14 mouse cellular contexts compared by ENCODE assay signal in the genomic region with DNA sequence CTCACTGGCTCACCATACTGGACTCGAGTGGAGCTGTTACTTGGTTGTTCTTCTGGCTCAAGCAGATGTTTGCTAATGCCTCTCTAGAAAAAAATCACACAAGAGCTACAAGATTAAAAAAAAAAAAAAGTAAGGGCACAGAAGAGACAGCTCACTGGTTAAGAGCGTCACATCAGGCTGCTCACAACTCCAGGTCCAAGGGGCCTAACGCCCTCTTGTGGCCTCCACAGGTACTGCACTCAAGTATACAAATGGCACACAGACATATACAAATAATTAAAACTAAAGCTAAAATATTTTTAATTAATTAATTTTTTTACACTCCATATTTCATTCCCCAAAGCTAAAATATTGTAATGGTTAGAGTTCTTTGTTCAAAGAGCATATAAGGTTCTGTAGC. TPM values are rescaled to one million over a fixed set of nuclear protein-coding genes. Genes with fewer than 3 reads are reported as not detected.
DNase-seq lines count a peak whose midpoint lies in the region; TF ChIP-seq lines count a peak whose summit lies in the region.
"Had no signal": no experiment of that assay in that cellular context is flagged by ENCODE, and none has a peak within 500 bp of the region (broad histone marks: within the 10 kb centered on the region; RNA-seq: fewer than 3 reads in every experiment).

No protein-coding gene starts in this region.

- TF ChIP-seq POLR2A in bone marrow macrophage, adult 2 months (IDR thresholded peaks at IDR 0.05; ENCODE audit: borderline replicate concordance, low read depth, low read length), result no peak

- no peak overlapping the region for H3K27ac ChIP-seq in left cerebral cortex, adult 2 months
- no peak overlapping the region for H3K27ac ChIP-seq in bone marrow macrophage, adult 2 months (ENCODE audit: insufficient read depth, low read depth, low read length)
- H3K27ac ChIP-seq: forebrain, embryonic 12.5 days; hindbrain, embryonic 15.5 days; limb, embryonic 10.5 days; macrophage had no signal

- intact Hi-C loops in left cerebral cortex, adult 2 months (cut with DNase I), result no loop called here

- H3K4me1 ChIP-seq in bone marrow macrophage, adult 2 months (ENCODE audit: control insufficient read depth, insufficient read depth, low read length), result peaks cover 12% of the 10 kb centered on the region

- peak; percentile 56 for TF ChIP-seq CTCF in left cerebral cortex, adult 2 months (IDR thresholded peaks at IDR 0.05)
- TF ChIP-seq CTCF in bone marrow macrophage, adult 2 months (IDR thresholded peaks at IDR 0.05; ENCODE audit: low read depth, low read length), result peak; percentile 48

- no peak overlapping the region for H3K4me3 ChIP-seq in left cerebral cortex, adult 2 months
- no peak overlapping the region for H3K4me3 ChIP-seq in bone marrow macrophage, adult 2 months (ENCODE audit: insufficient read depth, low read length)
- H3K4me3 ChIP-seq: forebrain, embryonic 12.5 days; hindbrain, embryonic 15.5 days; limb, embryonic 10.5 days; myocyte had no signal

- DNase-seq in left cerebral cortex, adult 2 months (ENCODE audit: extremely low spot score in 1 of 2, low spot score in 2 of 2), result no peak
- DNase-seq in left cerebral cortex, adult 8-10 months (ENCODE audit: low spot score in 2 of 2), result no peak
- DNase-seq in 3T3-L1 (ENCODE audit: low read depth, low spot score), result peak; percentile 29
- DNase-seq in B cell, adult 2 months, result peak; percentile 66 to 67
- DNase-seq in right cerebral cortex, postnatal 4 days, result no peak
- DNase-seq in layer of hippocampus, adult 8-10 months (ENCODE audit: low spot score in 2 of 2), result no peak
- DNase-seq: embryo, embryonic 11 days; thymus, adult 2 months had no signal

RNA-seq across cellular contexts. Expression of a gene that starts 3.1 kb away (rescaled TPM):
- 10 to 100 TPM; 22.6 to 24.7 TPM for total RNA-seq in left cerebral cortex, adult 2 months (2021)
- total RNA-seq in left cerebral cortex, adult 8-10 months (2022), result 10 to 100 TPM; 21.3 to 27.1 (median 24.0) TPM
- 64.0 and 73.0 TPM in 2 replicates for polyA plus RNA-seq in bone marrow macrophage, adult 2 months (2012; ENCODE audit: insufficient read depth, insufficient read length, missing spikeins)
- total RNA-seq in layer of hippocampus, adult 8-10 months (2022), result 10 to 100 TPM; 27.0 to 34.1 (median 29.7) TPM

Comparison
In these comparisons a context has a peak if more than half of its experiments do, and no peak if none do; other contexts are left out.
1. DNase-seq: peak in 3T3-L1 (single experiment) and B cell, adult 2 months (2 of 2); none in left cerebral cortex, adult 2 months (0 of 2), left cerebral cortex, adult 8-10 months (0 of 2), right cerebral cortex, postnatal 4 days (single experiment) and layer of hippocampus, adult 8-10 months (0 of 2).